Mouse (Mus musculus) Patski (cell line): ENCODE results near the gene Atp6v1a. TPM values are rescaled to one million over a fixed set of nuclear protein-coding genes. Genes with fewer than 3 reads are reported as not detected.

Experiments
- ATAC-seq: fragments of 100-300 bp; one replicate; pipeline ENCODE4 v1.8.0; 2021
- CTCF ChIA-PET: fragments of 350-600 bp; sonication (Branson Sonifier 250); formaldehyde crosslinking; loops from one replicate; lab custom pipeline; 2022; ENCODE audit warnings: inconsistent platforms; lab: Charles Lee
- POLR2A ChIA-PET: fragments of 350-600 bp; sonication (Branson Sonifier 250); formaldehyde crosslinking; loops from one replicate; lab custom pipeline; 2022; ENCODE audit warnings: antibody characterized with exemption, inconsistent platforms; lab: Charles Lee
- DNase-seq: peaks from one replicate; pipeline ENCODE4 v3.0.0-alpha.2; 2011; ENCODE audit warnings: low read depth, low spot score
- H3K27me3 ChIP-seq: fragments of 371-371 bp; one replicate; pipeline ENCODE4 v1.5.1; 2021
- CTCF ChIP-seq: fragments of 100-300 bp; IDR thresholded peaks from one replicate; pipeline ENCODE4 v1.5.1; 2021
- in situ Hi-C: fragments of 300-500 bp; cut with MboI; formaldehyde crosslinking; loops from 3 replicates; pipeline ENCODE4 v1.11.1; 2018; ENCODE audit warnings: low pct_unique_long_range_greater_than_20kb, mixed read lengths
- polyA plus RNA-seq: library from polyadenylated mRNA; unstranded; gene quantifications from one replicate; pipeline ENCODE4 v1.2.3, GENCODE M21; 2021

Gene Atp6v1a
- polyA plus RNA-seq, 1 experiment from 2014 or later = 125 TPM

GRCm38 (mm10) chr16:44102925-44103324, 36.6 kb downstream of the Atp6v1a start:
- CTCF ChIA-PET = interaction anchor here (1.0 kb wide), 1 partner anchor 16 kb away, joined by 5 read pairs; no protein-coding TSS in a partner anchor
- POLR2A ChIA-PET = no interaction called here
- TF ChIP-seq CTCF = peak; percentile 51
- ATAC-seq = no peak
- DNase-seq = no peak
- no peaks in the 10 kb centered on the region for H3K27me3 ChIP-seq
- in situ Hi-C loops = no loop called here

DNA sequence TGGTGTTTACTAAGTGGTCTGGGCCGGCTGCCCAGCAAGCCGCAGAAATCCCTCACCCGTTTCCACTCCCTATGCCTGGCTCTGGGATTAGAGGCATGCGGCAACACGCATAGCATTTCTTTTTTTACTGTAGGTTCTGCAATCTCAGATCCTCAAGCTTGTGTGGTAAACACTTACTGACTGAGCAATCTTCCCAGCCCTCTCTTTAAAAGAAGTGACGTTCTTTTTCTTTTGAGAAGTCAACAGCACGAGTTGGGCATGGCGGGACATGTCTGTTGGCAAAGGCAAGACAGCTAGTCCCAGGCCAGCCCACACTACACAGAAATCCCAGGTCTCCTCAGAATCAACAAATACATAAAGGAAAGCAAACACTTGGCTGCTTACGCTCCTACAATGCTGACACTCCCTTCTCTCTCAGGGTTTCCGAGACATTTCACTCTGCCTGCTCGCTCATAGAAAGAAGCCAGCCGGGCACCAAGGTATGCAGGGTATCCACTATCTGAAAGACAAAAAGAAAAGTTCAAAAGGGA, 38.3 kb downstream of the Atp6v1a start:
- ChIA-PET POLR2A (no interaction called here), CTCF (no interaction called here)
- no peak for TF ChIP-seq CTCF
- in situ Hi-C loops = no loop called here
- no peaks in the 10 kb centered on the region for H3K27me3 ChIP-seq
- DNase-seq = no peak
- no peak for ATAC-seq

DNA sequence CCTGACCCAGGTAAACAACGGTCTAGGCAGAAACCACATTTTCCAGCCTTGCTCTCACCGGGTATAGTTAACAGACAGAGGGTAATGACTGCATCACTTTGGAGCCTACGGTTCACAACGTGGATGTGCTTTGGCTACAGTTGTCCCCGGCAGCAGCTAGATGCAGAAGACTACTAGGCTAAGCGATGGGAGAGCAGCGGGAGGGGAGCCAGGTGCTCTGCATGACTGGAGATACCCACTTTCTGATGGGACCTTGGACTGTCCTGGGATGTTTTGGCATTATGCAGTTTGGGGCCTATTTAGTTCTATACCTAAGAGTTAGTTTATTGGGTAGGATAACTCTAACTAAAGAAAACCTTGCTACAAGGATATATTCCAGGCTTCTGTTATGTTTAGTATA, 40.1 kb downstream of the Atp6v1a start:
- POLR2A ChIA-PET = no interaction called here
- ATAC-seq (no peak), DNase-seq (no peak)
- no peaks in the 10 kb centered on the region for H3K27me3 ChIP-seq
- no peak for TF ChIP-seq CTCF
- in situ Hi-C loops = no loop called here
- CTCF ChIA-PET = interaction anchor here (0.9 to 1.2 kb wide), 3 partner anchors 17 to 87 kb away, joined by 3 read pairs; no protein-coding TSS in a partner anchor

DNA sequence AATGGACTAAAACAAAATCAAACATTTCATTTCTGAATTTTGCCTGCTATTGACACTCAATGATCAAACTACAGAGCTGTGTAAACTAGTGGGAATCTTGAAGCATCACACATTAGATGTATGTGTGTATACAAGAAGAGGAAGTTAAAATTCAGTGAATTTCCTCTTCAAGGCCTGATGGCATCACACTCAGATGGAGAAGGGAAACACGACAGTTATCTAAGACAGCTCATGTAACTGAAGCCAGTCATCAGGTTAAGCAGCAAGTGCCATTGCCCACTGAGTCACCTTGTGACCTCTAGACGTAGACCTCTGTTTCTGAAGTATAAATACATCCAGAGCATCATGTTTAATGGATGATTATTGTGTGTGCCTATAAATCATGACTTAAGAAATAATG, 51.9 kb downstream of the Atp6v1a start:
- DNase-seq = no peak
- in situ Hi-C loops = no loop called here
- no peak for ATAC-seq
- H3K27me3 ChIP-seq = no peaks in the 10 kb centered on the region
- POLR2A ChIA-PET = no interaction called here
- no peak for TF ChIP-seq CTCF
- CTCF ChIA-PET = no interaction called here

GRCm38 (mm10) chr16:44063025-44063894, 76.2 kb downstream of the Atp6v1a start, which contains the start of gene Gramd1c:
Gene Gramd1c (minus strand): TSS chr16:44063345.
- POLR2A ChIA-PET = no interaction called here
- CTCF ChIA-PET = no interaction called here
- no peak for DNase-seq
- H3K27me3 ChIP-seq = peaks cover 3% of the 10 kb centered on the region
- TF ChIP-seq CTCF = peak; percentile 95
- peak; percentile 75 for ATAC-seq
- in situ Hi-C loops = loop anchor here (25.0 kb wide), 2 partner anchors 526 to 1901 kb away; no protein-coding TSS in a partner anchor

GRCm38 (mm10) chr16:44061341-44061740, 78.2 kb downstream of the Atp6v1a start:
- ChIA-PET POLR2A (no interaction called here), CTCF (no interaction called here)
- DNase-seq (no peak), ATAC-seq (no peak)
- TF ChIP-seq CTCF = no peak
- no peaks in the 10 kb centered on the region for H3K27me3 ChIP-seq
- in situ Hi-C loops = loop anchor here (25.0 kb wide), 2 partner anchors 524 to 1899 kb away; no protein-coding TSS in a partner anchor

DNA sequence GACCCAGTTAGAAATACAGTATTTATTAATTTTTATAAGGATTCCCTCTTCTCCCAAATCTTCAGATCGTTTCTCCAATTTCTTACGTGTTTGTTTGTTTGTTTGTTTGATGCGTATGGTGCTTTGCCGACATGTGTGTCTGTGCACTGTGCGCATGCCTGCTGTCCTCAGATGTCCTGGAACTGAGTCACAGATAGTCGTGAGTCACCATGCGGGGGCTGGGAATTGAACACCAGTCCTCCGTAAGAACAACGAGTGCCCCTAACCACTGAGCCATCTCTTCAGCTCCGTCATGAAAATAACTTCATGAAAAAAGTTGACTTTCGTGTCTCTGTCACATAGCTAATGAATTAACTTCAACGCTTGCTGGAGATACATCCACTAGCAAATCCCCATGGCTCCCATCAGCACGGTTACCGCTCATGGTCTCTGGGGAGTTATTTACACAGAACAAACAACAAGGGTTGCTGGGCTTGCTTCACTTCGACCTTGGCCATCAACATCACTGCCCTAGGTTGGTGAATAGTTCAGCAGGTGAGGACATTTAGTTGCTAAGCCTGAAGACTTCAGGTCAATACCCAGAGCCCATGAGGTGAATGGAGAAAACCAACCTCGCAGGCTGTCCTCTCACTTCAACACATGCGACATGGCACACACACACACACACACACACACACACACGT, 78.8 kb downstream of the Atp6v1a start:
- ChIA-PET CTCF (no interaction called here), POLR2A (no interaction called here)
- ATAC-seq (no peak), DNase-seq (no peak)
- in situ Hi-C loops = loop anchor here (25.0 kb wide), 2 partner anchors 523 to 1898 kb away; no protein-coding TSS in a partner anchor
- TF ChIP-seq CTCF = no peak
- no peaks in the 10 kb centered on the region for H3K27me3 ChIP-seq

- DNase-seq (no peak), ATAC-seq (no peak)
- in situ Hi-C loops = loop anchor here (5.0 to 25.0 kb wide), 3 partner anchors 166 to 1896 kb away; no protein-coding TSS in a partner anchor
- peak; percentile 92 for TF ChIP-seq CTCF
- ChIA-PET POLR2A (no interaction called here), CTCF (interaction anchor here (0.6 to 1.8 kb wide), 18 partner anchors 12 to 324 kb away, joined by 3 to 9 read pairs (median 3); no protein-coding TSS in a partner anchor)
- no peaks in the 10 kb centered on the region for H3K27me3 ChIP-seq
Observed at GRCm38 (mm10) chr16:44058745-44059144, 80.8 kb downstream of the Atp6v1a start.

DNA sequence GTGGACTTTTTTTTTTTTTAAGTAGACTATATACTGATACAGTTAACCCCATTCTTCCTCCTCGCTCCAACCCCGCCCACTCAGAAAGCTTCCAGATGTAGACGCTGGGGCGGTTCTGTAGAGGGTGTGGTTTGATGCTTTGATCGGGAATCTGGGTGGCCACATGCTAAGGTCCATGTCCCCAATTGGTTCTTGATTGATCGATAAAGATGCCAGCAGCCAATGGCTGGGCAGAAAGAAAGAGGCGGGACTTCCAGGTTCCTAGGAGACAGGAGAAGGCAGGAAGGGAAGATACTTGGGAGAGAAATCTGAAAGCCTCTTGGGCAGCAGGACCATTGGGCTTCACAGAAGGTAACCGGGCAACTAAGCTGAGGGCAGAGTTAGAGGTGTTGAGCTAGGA, 83.7 kb downstream of the Atp6v1a start:
- ChIA-PET POLR2A (no interaction called here), CTCF (no interaction called here)
- ATAC-seq = no peak
- H3K27me3 ChIP-seq = peaks cover 5% of the 10 kb centered on the region
- no peak for DNase-seq
- in situ Hi-C loops = loop anchor here (5.0 to 25.0 kb wide), 3 partner anchors 163 to 1893 kb away; no protein-coding TSS in a partner anchor
- no peak for TF ChIP-seq CTCF

GRCm38 (mm10) chr16:44053265-44053664, 86.2 kb downstream of the Atp6v1a start:
- DNase-seq (no peak), ATAC-seq (no peak)
- ChIA-PET POLR2A (no interaction called here), CTCF (no interaction called here)
- in situ Hi-C loops = loop anchor here (25.0 kb wide), 2 partner anchors 516 to 1891 kb away; no protein-coding TSS in a partner anchor
- H3K27me3 ChIP-seq = peaks cover 5% of the 10 kb centered on the region
- no peak for TF ChIP-seq CTCF
